Mouse (Mus musculus) small intestine, adult 2 months (tissue): Measurements from ENCODE around the gene Lhx6.

Experiments used
- CTCF ChIP-seq: fragments of 200-500 bp; IDR thresholded peaks from 2 replicates; pipeline ENCODE4 v1.5.1; 2012; ENCODE audit warnings: low read depth, mild to moderate bottlenecking, control low read depth, inconsistent platforms, low read length, moderate library complexity, mixed read lengths; ENCODE audit not compliant: insufficient replicate concordance, insufficient read length; ENCODE audit errors: extremely low read depth
- POLR2A ChIP-seq: fragments of 200-500 bp; IDR thresholded peaks from 2 replicates; pipeline ENCODE4 v1.6.1; 2012; ENCODE audit warnings: low read depth, mild to moderate bottlenecking, control low read depth, inconsistent platforms, low read length, moderate library complexity

GRCm38 (mm10) chr2:36034898-36035297, 70.3 kb downstream of the Lhx6 start:
- no peak for TF ChIP-seq CTCF
- no peak for TF ChIP-seq POLR2A
